Mouse (Mus musculus): ENCODE measurements around the gene Kif16b.

The Kif16b gene

GRCm38 (mm10) chr2:142735691-142736090, 165.6 kb downstream of the Kif16b start:
- DNase-seq (ENCODE audit: low read depth, low spot score), result no peak

GRCm38 (mm10) chr2:142734046-142734445, 167.3 kb downstream of the Kif16b start:
- DNase-seq (ENCODE audit: low read depth, low spot score), result no peak

GRCm38 (mm10) chr2:142732370-142732769, 169.0 kb downstream of the Kif16b start:
- no peak for DNase-seq (ENCODE audit: low read depth, low spot score)

- DNase-seq (ENCODE audit: low read depth, low spot score), result no peak
These were observed 169.6 kb downstream of the Kif16b start for GRCm38 (mm10) chr2:142731778-142732092.

GRCm38 (mm10) chr2:142731016-142731777, 170.1 kb downstream of the Kif16b start:
- no peak for DNase-seq (ENCODE audit: low read depth, low spot score)

- DNase-seq (ENCODE audit: low read depth, low spot score), result no peak
These were observed 176.9 kb downstream of the Kif16b start for GRCm38 (mm10) chr2:142724215-142725001.

GRCm38 (mm10) chr2:142720174-142720573, 181.2 kb downstream of the Kif16b start:
- DNase-seq (ENCODE audit: low read depth, low spot score), result no peak

- no peak for DNase-seq (ENCODE audit: low read depth, low spot score)
These were observed 182.3 kb downstream of the Kif16b start for GRCm38 (mm10) chr2:142718998-142719397.

GRCm38 (mm10) chr2:142717591-142717990, 183.7 kb downstream of the Kif16b start:
- DNase-seq (ENCODE audit: low read depth, low spot score), result no peak

GRCm38 (mm10) chr2:142715912-142716260, 185.4 kb downstream of the Kif16b start:
- DNase-seq (ENCODE audit: low read depth, low spot score), result no peak

- no peak for DNase-seq (ENCODE audit: low read depth, low spot score)
These were observed 186.0 kb downstream of the Kif16b start for GRCm38 (mm10) chr2:142715186-142715911.

GRCm38 (mm10) chr2:142712727-142713126, 188.6 kb downstream of the Kif16b start:
- DNase-seq (ENCODE audit: low read depth, low spot score), result no peak

GRCm38 (mm10) chr2:142709326-142709725, 192.0 kb downstream of the Kif16b start:
- DNase-seq (ENCODE audit: low read depth, low spot score), result no peak

- no peak for DNase-seq (ENCODE audit: low read depth, low spot score)
These were observed 200.6 kb downstream of the Kif16b start for GRCm38 (mm10) chr2:142700689-142701088.

GRCm38 (mm10) chr2:142698650-142699049, 202.7 kb downstream of the Kif16b start:
- DNase-seq (ENCODE audit: low read depth, low spot score), result no peak

- DNase-seq (ENCODE audit: low read depth, low spot score), result no peak
These were observed 206.4 kb downstream of the Kif16b start for GRCm38 (mm10) chr2:142694936-142695331.

- DNase-seq (ENCODE audit: low read depth, low spot score), result no peak
These were observed 207.1 kb downstream of the Kif16b start for GRCm38 (mm10) chr2:142694019-142694935.

- DNase-seq (ENCODE audit: low read depth, low spot score), result no peak
These were observed 207.9 kb downstream of the Kif16b start for GRCm38 (mm10) chr2:142693461-142693860.

- no peak for DNase-seq (ENCODE audit: low read depth, low spot score)
These were observed 211.8 kb downstream of the Kif16b start for GRCm38 (mm10) chr2:142689496-142689895.

GRCm38 (mm10) chr2:142687936-142688514, 213.3 kb downstream of the Kif16b start:
- DNase-seq (ENCODE audit: low read depth, low spot score), result no peak
